Mouse (Mus musculus): ENCODE measurements around the gene Guk1. TPM values are rescaled to one million over a fixed set of nuclear protein-coding genes. Genes with fewer than 3 reads are reported as not detected.

Guk1 gene
- total RNA-seq, 2 experiments from 2014 or later: 74.3 to 76.2 TPM

DNA sequence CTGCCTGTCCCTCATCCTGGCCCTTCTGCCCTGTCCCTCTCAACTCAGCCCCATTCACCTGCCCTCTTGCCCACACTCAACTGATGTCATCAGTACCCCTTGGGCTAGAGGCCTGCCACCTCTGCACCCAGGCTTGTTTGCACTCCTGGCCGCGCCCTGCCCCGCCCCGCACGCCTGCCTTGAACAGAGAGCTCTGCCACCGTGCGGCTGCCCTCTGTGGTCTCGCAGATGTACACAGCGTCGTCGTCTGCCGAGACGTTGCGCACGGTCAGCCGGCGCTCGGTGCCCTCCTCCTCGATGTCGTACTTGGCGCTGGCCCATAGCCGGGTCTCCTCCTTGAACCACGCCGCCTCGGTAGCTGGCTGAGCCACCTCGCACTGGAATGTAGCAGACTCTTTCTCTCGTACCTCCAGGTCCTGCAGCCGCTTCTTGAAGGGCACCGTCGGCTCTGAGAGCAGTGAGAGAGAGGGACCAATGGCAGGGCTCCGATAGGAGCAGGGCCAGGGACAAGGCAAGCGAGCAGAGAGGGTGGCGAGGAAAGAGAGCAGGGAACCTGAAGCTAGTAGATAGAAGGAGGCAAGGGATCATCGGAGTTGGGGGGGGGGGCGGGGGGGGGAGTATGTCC lies 57.5 kb downstream of the Guk1 start:
- intact Hi-C loops (cut with DNase I): no loop called here
- DNase-seq: peak in 1 of 2 experiments; percentile 50

Other genes with a start within 250 kb of the Guk1 start
- 10 to 100 TPM; 11.0 to 13.0 TPM for gene Hist3h2ba, start 243.3 kb downstream of the Guk1 start, total RNA-seq (2021)
- 10 to 100 TPM; 33.2 to 36.7 TPM for gene Hist3h2a, start 237.5 kb downstream of the Guk1 start, total RNA-seq (2021)
- gene Trim17, start 237.5 kb downstream of the Guk1 start, total RNA-seq (2021): under 1 TPM; 0.12 to 0.22 TPM
- 10 to 100 TPM; 19.9 to 20.8 TPM for gene Trim11, start 214.1 kb downstream of the Guk1 start, total RNA-seq (2021)
- 100 to 1,000 TPM; 427 to 465 TPM for gene Obscn, start 55.8 kb downstream of the Guk1 start, total RNA-seq (2021)
- gene Iba57, start 28.5 kb downstream of the Guk1 start, total RNA-seq (2021): 10 to 100 TPM; 14.6 to 16.8 TPM
- gene Gjc2, start 9.0 kb downstream of the Guk1 start, total RNA-seq (2021): 1 to 10 TPM; 1.7 to 1.8 TPM
- 10 to 100 TPM; 86.9 to 88.0 TPM for gene Mrpl55, start 10.3 kb upstream of the Guk1 start, total RNA-seq (2021)
- 10 to 100 TPM in 1 of 2 experiments, 1 to 10 TPM in 1; 9.4 to 12.3 TPM for gene 2310033P09Rik, start 16.1 kb upstream of the Guk1 start, total RNA-seq (2021)
- 100 to 1,000 TPM; 339 to 344 TPM for gene Arf1, start 36.1 kb upstream of the Guk1 start, total RNA-seq (2021)
- gene Wnt3a, start 98.5 kb upstream of the Guk1 start, total RNA-seq (2021): not detected
- 1 to 10 TPM; 6.1 to 7.5 TPM for gene Wnt9a, start 114.7 kb upstream of the Guk1 start, total RNA-seq (2021)
- gene Prss38, start 183.4 kb upstream of the Guk1 start, total RNA-seq (2021): not detected

Data from heart, postnatal 10 days (tissue).